Mouse (Mus musculus): ENCODE measurements around the gene Cbln3.

Gene Cbln3

GRCm38 (mm10) chr14:55879623-55880022, 4.6 kb downstream of the Cbln3 start:
- peak; percentile 75 for DNase-seq

- DNase-seq: peak; percentile 27
Measured at GRCm38 (mm10) chr14:55878316-55878940, 5.8 kb downstream of the Cbln3 start.

- DNase-seq: peak; percentile 54
Measured at GRCm38 (mm10) chr14:55877469-55878315, 6.5 kb downstream of the Cbln3 start.

GRCm38 (mm10) chr14:55873714-55874683, 10.2 kb downstream of the Cbln3 start:
- peak; percentile 86 for DNase-seq

GRCm38 (mm10) chr14:55873242-55873713, 10.9 kb downstream of the Cbln3 start:
- DNase-seq: no peak

GRCm38 (mm10) chr14:55872551-55872950, 11.6 kb downstream of the Cbln3 start:
- no peak for DNase-seq

- DNase-seq: no peak
Measured at GRCm38 (mm10) chr14:55872039-55872438, 12.2 kb downstream of the Cbln3 start.

- DNase-seq: no peak
Measured at GRCm38 (mm10) chr14:55869538-55869937, 14.7 kb downstream of the Cbln3 start.

GRCm38 (mm10) chr14:55868230-55869026, 15.8 kb downstream of the Cbln3 start:
- no peak for DNase-seq

- DNase-seq: peak; percentile 71
Measured at GRCm38 (mm10) chr14:55866962-55867361, 17.2 kb downstream of the Cbln3 start.

GRCm38 (mm10) chr14:55863773-55864172, 20.4 kb downstream of the Cbln3 start:
- peak; percentile 86 for DNase-seq

- no peak for DNase-seq
Measured at GRCm38 (mm10) chr14:55862970-55863369, 21.2 kb downstream of the Cbln3 start.

GRCm38 (mm10) chr14:55862186-55862585, 22.0 kb downstream of the Cbln3 start:
- no peak for DNase-seq

GRCm38 (mm10) chr14:55857588-55857987, 26.6 kb downstream of the Cbln3 start:
- DNase-seq: no peak

- peak; percentile 83 for DNase-seq
Measured at GRCm38 (mm10) chr14:55855101-55855561, 29.1 kb downstream of the Cbln3 start.

GRCm38 (mm10) chr14:55854406-55855100, 29.6 kb downstream of the Cbln3 start:
- DNase-seq: peak; percentile 39

GRCm38 (mm10) chr14:55853621-55854285, 30.4 kb downstream of the Cbln3 start, which contains the start of gene Nynrin:
Gene Nynrin, plus strand, starts transcription at chr14:55854010.
- peak; percentile 94 for DNase-seq

GRCm38 (mm10) chr14:55852646-55853551, 31.3 kb downstream of the Cbln3 start:
- DNase-seq: peak; percentile 82

- DNase-seq: no peak
Measured at GRCm38 (mm10) chr14:55850885-55851284, 33.3 kb downstream of the Cbln3 start.

Measured in embryo, embryonic 11 days (tissue).